Mouse (Mus musculus): ENCODE data around the gene Elmod3. TPM values are rescaled to one million over a fixed set of nuclear protein-coding genes. Genes with fewer than 3 reads are reported as not detected.

Elmod3 gene
- polyA plus RNA-seq, 1 experiment from 2014 or later = 16.5 TPM

- WGBS = 74% methylated on average over 8 of the region's 8 CpGs
- ATAC-seq (replicated peaks) = no peak
- H3K4me3 ChIP-seq = no peak overlapping the region
- H3K27me3 ChIP-seq (replicated peaks) = no peaks in the 10 kb centered on the region
- H3K36me3 ChIP-seq (replicated peaks) = no peaks in the 10 kb centered on the region
- H3K9ac ChIP-seq = no peak overlapping the region
- no peak overlapping the region for H3K27ac ChIP-seq
- H3K9me3 ChIP-seq = no peaks in the 10 kb centered on the region
- H3K4me1 ChIP-seq = peaks cover 3% of the 10 kb centered on the region; the same call in 1 of the 2 replicates
- no peak overlapping the region for H3K4me2 ChIP-seq
These were observed 37.4 kb downstream of the Elmod3 start for GRCm38 (mm10) chr6:72560801-72561200.

- ATAC-seq (replicated peaks) = no peak; the same call in 1 of the 2 replicates
- Histone ChIP-seq H3K27ac (peak overlapping the region; percentile 29), H3K4me1 (peaks cover 17% of the 10 kb centered on the region), H3K36me3 (replicated peaks) (no peaks in the 10 kb centered on the region), H3K4me2 (peak overlapping the region; percentile 70), H3K27me3 (replicated peaks) (no peaks in the 10 kb centered on the region), H3K9ac (peak overlapping the region; percentile 16), H3K4me3 (peak overlapping the region; percentile 37), H3K9me3 (no peaks in the 10 kb centered on the region)
- WGBS = 18% methylated on average over 8 of the region's 8 CpGs
These were observed 45.2 kb downstream of the Elmod3 start for GRCm38 (mm10) chr6:72553079-72553412.

- Histone ChIP-seq H3K4me1 (peaks cover 17% of the 10 kb centered on the region), H3K9me3 (no peaks in the 10 kb centered on the region), H3K4me3 (peak overlapping the region; percentile 37), H3K27ac (peak overlapping the region; percentile 29), H3K36me3 (replicated peaks) (no peaks in the 10 kb centered on the region), H3K27me3 (replicated peaks) (no peaks in the 10 kb centered on the region), H3K4me2 (peak overlapping the region; percentile 70), H3K9ac (peak overlapping the region; percentile 16)
- WGBS = 13% methylated on average over 27 of the region's 27 CpGs
- peak; percentile 83 for ATAC-seq (replicated peaks)
These were observed 45.8 kb downstream of the Elmod3 start for GRCm38 (mm10) chr6:72552171-72553078.

GRCm38 (mm10) chr6:72550503-72551100, 47.6 kb downstream of the Elmod3 start:
- no peak overlapping the region for H3K27ac ChIP-seq
- H3K9ac ChIP-seq = no peak overlapping the region
- ATAC-seq (replicated peaks) = no peak
- no peaks in the 10 kb centered on the region for H3K27me3 ChIP-seq (replicated peaks)
- 89% methylated on average over 10 of the region's 10 CpGs for WGBS
- H3K4me2 ChIP-seq = no peak overlapping the region
- H3K4me3 ChIP-seq = no peak overlapping the region
- H3K36me3 ChIP-seq (replicated peaks) = no peaks in the 10 kb centered on the region
- H3K4me1 ChIP-seq = peaks cover 17% of the 10 kb centered on the region
- H3K9me3 ChIP-seq = no peaks in the 10 kb centered on the region

- ATAC-seq (replicated peaks) = no peak
- no peaks in the 10 kb centered on the region for H3K27me3 ChIP-seq (replicated peaks)
- no peaks in the 10 kb centered on the region for H3K36me3 ChIP-seq (replicated peaks)
- no peak overlapping the region for H3K4me2 ChIP-seq
- no peaks in the 10 kb centered on the region for H3K9me3 ChIP-seq
- H3K4me3 ChIP-seq = no peak overlapping the region
- peaks cover 17% of the 10 kb centered on the region for H3K4me1 ChIP-seq
- WGBS = 62% methylated on average over 6 of the region's 6 CpGs
- no peak overlapping the region for H3K27ac ChIP-seq
- H3K9ac ChIP-seq = no peak overlapping the region
These were observed 48.2 kb downstream of the Elmod3 start for GRCm38 (mm10) chr6:72550025-72550424.

- Histone ChIP-seq H3K4me1 (peaks cover 17% of the 10 kb centered on the region), H3K27ac (no peak overlapping the region), H3K4me2 (no peak overlapping the region), H3K9ac (no peak overlapping the region), H3K27me3 (replicated peaks) (no peaks in the 10 kb centered on the region), H3K4me3 (no peak overlapping the region), H3K36me3 (replicated peaks) (no peaks in the 10 kb centered on the region), H3K9me3 (no peaks in the 10 kb centered on the region)
- ATAC-seq (replicated peaks) = no peak
- 71% methylated on average over 9 of the region's 9 CpGs for WGBS
These were observed 49.1 kb downstream of the Elmod3 start for GRCm38 (mm10) chr6:72549041-72549580.

- Histone ChIP-seq H3K36me3 (replicated peaks) (no peaks in the 10 kb centered on the region), H3K4me2 (no peak overlapping the region), H3K27me3 (replicated peaks) (no peaks in the 10 kb centered on the region), H3K4me1 (peaks cover 9% of the 10 kb centered on the region), H3K9me3 (no peaks in the 10 kb centered on the region), H3K9ac (no peak overlapping the region), H3K4me3 (no peak overlapping the region), H3K27ac (no peak overlapping the region)
- WGBS = 92% methylated on average over 3 of the region's 3 CpGs
- no peak for ATAC-seq (replicated peaks)
These were observed 50.4 kb downstream of the Elmod3 start for GRCm38 (mm10) chr6:72547862-72548261.

GRCm38 (mm10) chr6:72547121-72547520, 51.1 kb downstream of the Elmod3 start:
- 94% methylated on average over 2 of the region's 2 CpGs for WGBS

GRCm38 (mm10) chr6:72545377-72545776, 52.8 kb downstream of the Elmod3 start:
- Histone ChIP-seq H3K9ac (no peak overlapping the region), H3K4me3 (no peak overlapping the region), H3K4me1 (no peaks in the 10 kb centered on the region), H3K27me3 (replicated peaks) (no peaks in the 10 kb centered on the region), H3K9me3 (no peaks in the 10 kb centered on the region), H3K27ac (no peak overlapping the region), H3K4me2 (no peak overlapping the region), H3K36me3 (replicated peaks) (no peaks in the 10 kb centered on the region)
- ATAC-seq (replicated peaks) = no peak
- WGBS = 52% methylated on average over 7 of the region's 7 CpGs

More at GRCm38 (mm10) chr6:72547121-72547520, 51.1 kb downstream of the Elmod3 start:
- Histone ChIP-seq H3K4me3 (no peak overlapping the region), H3K9ac (no peak overlapping the region), H3K36me3 (replicated peaks) (no peaks in the 10 kb centered on the region), H3K9me3 (no peaks in the 10 kb centered on the region), H3K27ac (no peak overlapping the region), H3K4me2 (no peak overlapping the region), H3K4me1 (peaks cover 1% of the 10 kb centered on the region; the same call in 1 of the 2 replicates), H3K27me3 (replicated peaks) (no peaks in the 10 kb centered on the region)
- ATAC-seq (replicated peaks) = no peak

GRCm38 (mm10) chr6:72544283-72544987, 53.8 kb downstream of the Elmod3 start, which contains the start of gene Capg:
Gene Capg (plus strand): TSS chr6:72544391.
- Histone ChIP-seq H3K27ac (no peak within 1 kb of the TSS), H3K27me3 (replicated peaks) (no peaks in the 10 kb centered on the region), H3K36me3 (replicated peaks) (no peaks in the 10 kb centered on the region), H3K9ac (no peak within 1 kb of the TSS), H3K4me3 (no peak within 1 kb of the TSS), H3K4me2 (peak within 1 kb of the TSS; percentile 15), H3K4me1 (no peaks in the 10 kb centered on the region), H3K9me3 (no peaks in the 10 kb centered on the region)
- no peak for ATAC-seq (replicated peaks)
- WGBS = 15% methylated on average over 23 of the region's 23 CpGs

- 67% methylated on average over 12 of the region's 12 CpGs for WGBS
- H3K27ac ChIP-seq = no peak overlapping the region
- H3K9ac ChIP-seq = no peak overlapping the region
These were observed 54.9 kb downstream of the Elmod3 start for GRCm38 (mm10) chr6:72543265-72543850.

More at GRCm38 (mm10) chr6:72543265-72543850, 54.9 kb downstream of the Elmod3 start:
- no peak for ATAC-seq (replicated peaks)
- peaks cover 6% of the 10 kb centered on the region for H3K4me1 ChIP-seq
- no peak overlapping the region for H3K4me2 ChIP-seq
- H3K9me3 ChIP-seq = no peaks in the 10 kb centered on the region
- no peaks in the 10 kb centered on the region for H3K27me3 ChIP-seq (replicated peaks)
- H3K4me3 ChIP-seq = no peak overlapping the region
- H3K36me3 ChIP-seq (replicated peaks) = no peaks in the 10 kb centered on the region
